Mouse (Mus musculus) brain, adult 10 weeks (tissue): ENCODE results near the gene Pycr2. TPM values are rescaled to one million over a fixed set of nuclear protein-coding genes. Genes with fewer than 3 reads are reported as not detected.

ENCODE experiments used
- polyA plus RNA-seq: library from polyadenylated mRNA; stranded (reverse); fragments of 350-450 nt; fragmentation: Illumina TruSeq; extraction: RNeasy Lipid Tissue Mini Kit (QIAGEN cat#74804); gene quantifications from one replicate; pipeline ENCODE4 v1.2.3, GENCODE M21; 2015; ENCODE audit warnings: low read depth, low replicate concordance

The Pycr2 gene
- polyA plus RNA-seq = 36.0 TPM

GRCm38 (mm10) chr1:180904039-180904814 is at the start of gene Pycr2:
Gene Pycr2 (plus strand): TSS chr1:180904293.

GRCm38 (mm10) chr1:180892808-180893207 is 11.3 kb upstream of the Pycr2 start, which contains the start of gene Lefty2:
Gene Lefty2 (plus strand): TSS chr1:180893108.

GRCm38 (mm10) chr1:180934467-180935419 is 30.6 kb downstream of the Pycr2 start, which contains the start of gene Lefty1:
Gene Lefty1 (plus strand): TSS chr1:180935022.

GRCm38 (mm10) chr1:180942166-180943031 is 38.3 kb downstream of the Pycr2 start, which contains the start of gene Tmem63a:
Gene Tmem63a (plus strand): TSS chr1:180942344.

Other genes starting within 250 kb of the Pycr2 start
- not detected for gene Mixl1, start 207.3 kb upstream of the Pycr2 start, polyA plus RNA-seq
- gene Acbd3, start 178.2 kb upstream of the Pycr2 start, polyA plus RNA-seq = 26.0 TPM
- 690 TPM for gene H3f3a, start 90.3 kb upstream of the Pycr2 start, polyA plus RNA-seq
- gene Sde2, start 53.2 kb upstream of the Pycr2 start, polyA plus RNA-seq = 14.2 TPM
- gene Lefty2, start 11.2 kb upstream of the Pycr2 start, polyA plus RNA-seq = 0.36 TPM
- 4.1 TPM for gene Lefty1, start 30.7 kb downstream of the Pycr2 start, polyA plus RNA-seq
- 38.9 TPM for gene Tmem63a, start 38.1 kb downstream of the Pycr2 start, polyA plus RNA-seq
- gene Ephx1, start 116.6 kb downstream of the Pycr2 start, polyA plus RNA-seq = 26.6 TPM
- gene 9130409I23Rik, start 146.9 kb downstream of the Pycr2 start, polyA plus RNA-seq = not detected
- gene Nvl, start 239.9 kb downstream of the Pycr2 start, polyA plus RNA-seq = 50.2 TPM
- 43.9 TPM for gene Cnih4, start 240.4 kb downstream of the Pycr2 start, polyA plus RNA-seq